Mouse (Mus musculus) layer of hippocampus, postnatal 14 days (tissue): ENCODE results near the gene Twf2. TPM values are rescaled to one million over a fixed set of nuclear protein-coding genes. Genes with fewer than 3 reads are reported as not detected.

Experiments used
- DNase-seq, 2 experiments: peaks; one replicate each; pipeline ENCODE4 v3.0.0; 2021 to 2022; ENCODE audit warnings: low spot score in 2 of 2, mixed read lengths in 1 of 2
- total RNA-seq, 2 experiments: library from RNA; stranded (reverse); gene quantifications; 2 replicates each; pipeline ENCODE4 v1.2.3; 2021

Twf2 gene
- total RNA-seq, 2 experiments from 2014 or later = 49.2 to 49.7 TPM

DNA sequence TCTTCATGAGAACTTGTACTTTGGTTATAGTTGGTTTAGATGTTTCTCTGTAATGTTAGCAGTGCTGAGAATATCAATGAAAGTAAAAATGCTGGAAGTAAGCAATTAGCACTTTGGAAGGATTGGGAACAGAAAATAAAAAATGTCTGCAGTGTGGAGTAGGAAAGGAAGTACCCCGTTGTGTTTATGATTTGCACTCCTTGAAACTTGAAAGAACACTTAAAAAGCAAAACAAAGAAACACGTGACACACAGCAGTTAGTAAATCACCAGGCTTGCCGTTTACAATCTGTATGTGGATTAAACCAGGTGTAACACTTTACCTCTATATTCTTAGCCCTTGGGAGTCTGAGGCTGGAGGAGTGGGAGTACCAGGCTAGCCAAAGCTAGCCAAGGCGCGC is 26.1 kb upstream of the Twf2 start:
- DNase-seq = no peak

- no peak for DNase-seq
These were observed 25.1 kb upstream of the Twf2 start for GRCm38 (mm10) chr9:106177799-106178198.

DNA sequence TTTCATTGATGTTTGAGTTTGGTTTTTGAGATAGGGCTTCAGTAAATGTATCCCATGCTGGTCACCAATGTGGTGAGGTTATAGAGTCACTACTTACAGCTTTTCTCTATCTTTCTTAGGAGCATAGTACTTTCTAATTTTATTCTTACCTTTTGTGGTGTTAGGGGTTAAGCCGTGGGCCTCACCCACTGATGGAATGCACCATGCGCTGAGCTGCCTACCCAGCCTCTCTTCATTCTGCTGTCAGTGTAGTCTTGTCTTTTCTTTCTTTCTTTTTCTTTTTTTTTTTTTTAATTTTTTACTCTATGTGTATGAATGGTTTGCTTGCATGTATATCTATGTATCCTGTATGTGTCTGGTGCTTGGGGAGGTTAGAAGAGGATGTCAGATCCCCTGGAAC is 23.5 kb upstream of the Twf2 start:
- no peak for DNase-seq

DNA sequence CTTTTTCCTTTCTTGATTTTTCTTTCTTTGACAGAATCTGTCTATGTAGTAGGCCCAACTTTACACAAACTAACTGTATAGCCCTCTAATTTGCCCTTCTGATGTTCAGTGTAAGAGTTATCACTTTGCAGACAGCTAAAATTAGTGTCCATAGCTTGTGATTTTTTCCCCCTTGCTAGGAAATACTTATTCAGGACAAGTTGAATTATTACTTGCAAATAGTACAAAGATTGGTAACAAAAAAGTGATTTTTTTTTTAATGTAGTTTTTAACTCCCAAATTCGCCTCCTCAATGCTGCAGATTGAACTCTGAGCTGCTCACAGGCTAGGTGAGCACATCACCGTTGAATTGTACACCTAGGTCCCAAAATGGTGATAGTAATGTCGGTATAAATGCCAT is 22.9 kb upstream of the Twf2 start:
- DNase-seq = no peak

GRCm38 (mm10) chr9:106182146-106182545 is 20.8 kb upstream of the Twf2 start:
- DNase-seq = no peak

- no peak for DNase-seq
These were observed 18.9 kb upstream of the Twf2 start for GRCm38 (mm10) chr9:106183996-106184395.

GRCm38 (mm10) chr9:106191355-106191754 is 11.6 kb upstream of the Twf2 start:
- DNase-seq = no peak

GRCm38 (mm10) chr9:106192024-106192423 is 10.9 kb upstream of the Twf2 start:
- no peak for DNase-seq

DNA sequence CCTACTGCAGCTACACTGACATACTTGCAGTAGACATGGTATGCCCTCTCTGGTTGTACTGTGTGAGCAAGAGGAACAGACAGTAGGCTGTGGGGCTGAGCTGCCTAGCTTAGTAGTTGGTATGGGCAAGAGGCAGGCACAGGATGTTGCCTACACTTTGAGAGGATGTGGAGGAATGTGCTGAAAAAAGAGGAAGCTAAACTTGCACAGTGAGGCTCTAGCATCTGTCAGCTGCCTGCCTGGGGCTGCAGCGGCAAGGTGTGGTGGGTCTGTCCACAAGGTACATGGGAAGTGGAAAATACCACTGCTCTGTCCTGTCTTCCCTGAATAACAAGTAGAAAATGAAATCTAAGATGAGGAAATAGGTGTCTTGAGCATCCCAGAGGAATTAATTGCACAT is 9.9 kb upstream of the Twf2 start:
- DNase-seq = peak in 1 of 2 experiments; percentile 40

DNA sequence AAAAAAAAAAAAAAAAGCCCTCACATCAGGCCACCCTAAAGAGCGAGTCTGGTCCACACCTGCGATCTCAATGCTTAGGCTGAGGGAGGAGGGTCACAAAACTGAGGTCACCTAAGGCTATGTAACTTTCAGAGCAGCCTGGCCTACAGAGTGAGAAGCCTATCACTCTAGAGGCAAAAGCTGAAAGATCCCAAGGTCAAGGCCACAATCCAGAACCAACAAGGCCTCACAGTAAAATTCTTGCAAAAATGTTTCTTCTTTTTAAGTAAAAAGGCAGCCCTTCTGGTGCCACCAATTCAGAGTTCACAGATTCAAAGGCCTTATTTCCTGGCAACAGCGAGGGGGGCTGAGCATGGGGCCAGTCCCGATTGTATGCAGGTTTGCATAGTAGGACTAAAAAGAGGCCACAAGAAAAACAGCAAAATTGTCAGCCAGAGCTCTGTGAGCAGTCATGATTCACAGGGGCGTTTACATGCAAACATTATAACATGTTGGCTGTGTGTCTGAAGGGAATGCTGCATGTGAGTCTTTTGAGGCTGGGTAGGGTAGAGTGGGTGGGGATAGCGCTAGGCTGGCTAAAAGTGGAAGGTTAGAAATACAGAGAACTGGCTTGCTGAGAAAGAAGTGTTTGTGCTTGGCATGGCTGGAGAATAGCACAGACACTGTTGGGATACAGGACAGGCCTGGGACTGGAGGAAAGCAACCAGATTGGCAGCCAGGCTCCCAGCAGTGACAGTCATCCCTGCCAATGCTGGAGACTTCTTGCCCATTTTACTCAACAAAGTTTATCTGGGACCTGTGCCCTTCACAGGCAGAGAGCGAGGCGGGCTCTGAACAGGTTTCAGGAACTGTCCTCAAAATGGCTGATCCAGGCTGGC is 8.7 kb upstream of the Twf2 start:
- peak in 1 of 2 experiments; percentile 67 for DNase-seq

DNA sequence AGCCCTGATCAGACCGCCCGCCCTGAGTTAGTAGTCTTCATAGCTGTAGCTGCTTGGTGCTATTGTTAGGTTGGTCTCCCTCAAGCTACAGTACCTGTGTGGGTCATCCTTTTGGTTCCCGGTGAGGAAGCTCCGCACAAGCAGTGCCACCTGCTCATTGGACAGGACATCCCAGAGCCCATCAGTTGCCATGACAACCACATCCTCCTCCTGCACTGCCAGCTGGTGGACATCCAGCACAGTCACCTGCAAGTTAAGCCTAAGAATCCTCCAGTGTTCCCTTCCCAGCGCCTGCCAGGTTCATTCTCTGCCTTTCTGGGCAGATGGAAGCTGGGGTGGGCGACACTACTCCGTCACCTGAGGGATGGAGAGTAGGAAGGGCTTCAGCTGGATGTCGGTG is 7.2 kb upstream of the Twf2 start:
- DNase-seq = peak in 1 of 2 experiments; percentile 32

DNA sequence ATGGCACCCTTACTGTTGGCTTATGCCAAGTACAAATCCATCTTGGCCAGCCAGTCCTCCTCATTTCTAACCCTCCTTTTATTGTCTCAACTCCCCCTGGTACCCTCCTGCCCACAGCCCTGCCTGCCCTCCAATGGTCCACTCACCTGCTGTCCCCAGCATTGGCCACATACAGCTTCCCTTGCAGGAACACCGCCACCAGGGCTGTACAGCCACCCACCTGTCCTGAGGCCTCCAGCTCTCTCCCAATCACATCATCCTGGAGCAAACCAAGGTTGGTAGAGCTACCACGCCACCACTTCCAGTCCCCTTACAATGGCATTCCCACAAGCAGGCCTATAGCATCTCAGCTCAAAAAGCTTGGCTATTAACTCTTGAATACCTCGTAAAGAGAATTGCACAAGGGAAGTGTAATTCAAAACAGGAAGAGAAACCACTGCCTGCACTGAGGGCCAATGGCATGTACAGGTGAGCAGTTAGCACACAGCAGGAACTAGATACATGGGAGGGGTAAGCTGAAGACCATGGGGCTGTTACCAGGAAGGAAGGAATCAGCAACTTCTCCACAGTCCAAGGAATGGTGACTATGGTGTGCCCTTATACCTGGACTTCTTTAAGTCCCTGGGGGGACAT is 5.7 kb upstream of the Twf2 start:
- no peak for DNase-seq

- no peak for DNase-seq
These were observed 5.2 kb upstream of the Twf2 start for GRCm38 (mm10) chr9:106197732-106198131.

DNA sequence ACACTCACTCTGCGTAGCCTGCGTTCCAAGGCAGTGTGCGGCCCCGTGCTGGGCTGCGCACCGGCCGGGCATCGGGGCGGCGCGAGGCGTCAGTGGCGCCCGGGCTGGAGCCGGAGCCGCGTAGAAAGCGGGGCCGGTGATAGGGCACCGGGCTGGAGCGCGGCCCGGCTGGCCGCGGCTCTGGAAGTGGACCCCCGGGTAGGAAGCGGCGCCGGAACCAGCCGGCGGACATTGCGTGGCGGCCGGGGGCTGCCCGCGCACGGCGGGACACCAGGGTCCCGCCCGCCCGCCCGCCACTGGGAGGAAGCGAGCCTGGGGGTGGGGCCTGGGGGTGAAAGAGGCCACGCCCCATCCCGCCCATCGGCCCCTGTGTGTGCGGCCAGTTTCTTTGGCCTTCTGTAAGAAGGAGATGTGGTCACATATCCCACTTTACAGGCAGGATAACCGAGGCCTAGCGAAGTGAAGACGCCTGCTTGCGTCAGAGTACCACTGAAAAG is 3.9 kb upstream of the Twf2 start:
- peak in 1 of 2 experiments; percentile 49 for DNase-seq

GRCm38 (mm10) chr9:106199535-106200272 is 3.2 kb upstream of the Twf2 start, which contains the start of gene Ppm1m:
TSS of gene Ppm1m (minus strand) at chr9:106199746.
- DNase-seq = no peak

DNA sequence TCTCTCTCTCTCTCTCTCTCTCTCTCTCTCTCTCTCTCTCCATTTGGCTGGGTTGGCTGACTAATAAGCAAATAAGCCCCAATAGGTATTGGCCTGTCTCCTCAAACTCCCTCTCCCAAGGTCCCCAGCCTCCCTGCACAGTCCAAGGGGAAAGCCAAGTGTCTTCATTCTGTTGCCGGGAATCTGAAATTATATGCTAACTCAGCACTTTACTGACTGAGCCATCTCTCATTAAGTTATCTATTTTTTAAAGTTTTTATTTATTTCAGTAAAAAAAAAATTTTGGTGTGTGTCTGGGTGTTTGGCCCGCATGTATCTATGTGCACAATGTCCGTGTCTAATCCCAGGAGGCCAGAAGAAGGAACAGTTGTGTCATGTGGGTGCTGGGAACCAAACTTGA is 1.0 kb upstream of the Twf2 start:
- no peak for DNase-seq

DNA sequence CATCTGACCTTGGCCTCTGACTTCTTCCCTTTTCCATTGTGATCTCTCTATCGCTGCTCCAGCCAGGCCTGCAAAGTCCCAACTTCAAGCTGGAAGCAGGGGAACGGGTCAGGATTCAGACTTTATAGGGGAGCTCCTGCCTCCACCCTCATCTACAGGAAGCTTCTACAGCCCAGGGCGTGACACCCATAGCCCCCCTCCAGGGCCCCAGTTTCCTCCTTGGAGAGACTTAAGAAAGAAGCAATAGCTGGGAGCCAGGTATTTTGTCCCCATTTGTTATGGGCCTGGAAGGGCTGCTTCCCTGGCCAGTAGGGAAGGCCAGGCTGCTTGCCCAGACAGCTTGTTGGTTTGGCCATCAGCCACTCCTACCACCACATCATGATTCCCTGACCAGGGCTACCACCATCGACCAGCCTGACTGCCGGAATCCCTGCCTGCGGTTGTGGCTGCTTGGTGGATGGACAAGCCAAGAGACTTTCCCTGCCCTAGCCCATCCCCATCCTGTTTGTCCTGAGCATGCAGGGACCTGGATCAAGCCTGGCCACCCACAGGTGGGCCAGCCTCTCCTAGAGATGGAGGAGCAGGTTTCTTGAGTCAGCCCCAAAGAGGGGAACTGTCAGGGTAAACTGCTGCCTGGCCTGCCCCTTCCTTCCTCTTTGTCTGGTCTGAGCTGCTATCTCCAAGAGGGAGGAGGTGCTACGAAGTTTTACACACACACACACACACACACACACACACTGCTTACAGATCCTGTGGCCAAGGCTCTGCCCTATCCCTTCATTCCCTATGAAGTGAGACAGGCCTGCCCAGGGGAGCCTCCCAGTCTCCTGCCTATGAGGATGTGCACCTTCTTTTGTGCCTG is 1.3 kb downstream of the Twf2 start:
- peak in 1 of 2 experiments; percentile 58 for DNase-seq

DNA sequence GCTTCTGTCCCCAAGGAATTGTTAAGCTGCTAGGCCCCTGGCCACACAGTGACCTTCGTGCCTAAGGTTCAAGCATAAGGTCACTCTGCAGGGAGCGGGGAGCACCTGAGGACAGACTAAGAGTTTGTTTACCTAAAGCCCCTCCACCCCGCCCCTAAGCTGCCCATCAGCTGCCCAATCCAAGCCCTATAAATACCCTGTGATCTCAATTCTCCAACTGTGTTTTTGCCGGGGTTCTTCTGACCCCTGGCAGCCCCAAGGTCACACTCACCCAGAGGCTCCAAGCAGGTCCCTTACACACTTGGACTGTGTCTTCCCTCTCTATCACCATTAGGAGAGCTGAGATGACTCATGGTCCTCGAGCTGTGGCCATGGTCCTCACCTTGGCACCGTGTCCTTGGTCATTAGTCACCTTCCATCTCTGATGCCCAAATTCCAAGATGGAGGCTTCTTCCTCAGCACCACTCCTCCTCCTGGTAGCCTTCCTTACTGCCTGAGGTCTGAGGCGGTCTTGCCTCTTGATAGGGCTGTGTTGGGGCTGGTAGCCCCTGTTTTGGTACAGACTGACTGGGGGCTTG is 2.9 kb downstream of the Twf2 start:
- no peak for DNase-seq

DNA sequence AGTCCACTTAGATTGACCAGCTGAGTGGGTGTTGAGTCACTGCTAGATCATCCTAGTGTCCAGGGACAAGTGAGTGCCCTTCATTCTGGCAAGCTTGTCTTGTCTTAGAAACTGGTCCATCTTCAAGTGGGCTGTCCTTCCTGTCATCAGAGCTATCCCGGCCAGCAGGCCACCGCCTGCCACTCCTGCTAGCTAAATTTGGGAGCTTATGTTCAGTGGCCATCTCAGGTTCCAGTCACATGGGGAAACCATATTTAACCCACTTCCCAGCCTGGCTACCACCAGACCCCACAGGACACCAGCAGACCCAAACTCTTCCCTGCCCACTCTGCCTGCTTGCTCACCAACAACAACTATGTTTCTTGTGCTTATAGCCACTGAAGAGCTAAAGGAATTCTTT is 3.6 kb downstream of the Twf2 start:
- DNase-seq = no peak

- no peak for DNase-seq
These were observed 5.3 kb downstream of the Twf2 start for GRCm38 (mm10) chr9:106208181-106208580.
